Mouse (Mus musculus): ENCODE data around the gene Otop2.
A peak's percentile ranks its signal among the peaks of the same experiment; 100 is the strongest.

Otop2 gene

DNA sequence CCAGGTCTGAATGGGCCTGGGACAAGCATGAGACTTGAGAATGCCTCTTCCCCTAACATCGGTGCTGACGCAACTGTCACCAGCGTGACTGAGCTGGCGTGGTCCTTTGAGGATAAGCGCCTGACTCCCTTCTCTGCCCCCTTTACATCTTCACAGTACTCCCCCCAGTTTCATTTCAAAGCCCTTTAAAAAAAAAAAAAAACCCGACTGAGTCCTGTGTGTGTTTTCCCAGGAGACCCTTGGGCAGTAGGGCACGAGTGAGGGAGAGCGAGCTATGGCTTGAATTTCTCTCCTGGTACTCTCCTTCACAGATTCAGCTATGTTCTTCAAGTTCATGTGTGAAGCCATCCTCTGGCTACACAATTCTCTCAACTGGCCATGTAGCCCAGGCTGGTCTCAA, 8.8 kb upstream of the Otop2 start:
- DNase-seq (ENCODE audit: low spot score): no peak

DNA sequence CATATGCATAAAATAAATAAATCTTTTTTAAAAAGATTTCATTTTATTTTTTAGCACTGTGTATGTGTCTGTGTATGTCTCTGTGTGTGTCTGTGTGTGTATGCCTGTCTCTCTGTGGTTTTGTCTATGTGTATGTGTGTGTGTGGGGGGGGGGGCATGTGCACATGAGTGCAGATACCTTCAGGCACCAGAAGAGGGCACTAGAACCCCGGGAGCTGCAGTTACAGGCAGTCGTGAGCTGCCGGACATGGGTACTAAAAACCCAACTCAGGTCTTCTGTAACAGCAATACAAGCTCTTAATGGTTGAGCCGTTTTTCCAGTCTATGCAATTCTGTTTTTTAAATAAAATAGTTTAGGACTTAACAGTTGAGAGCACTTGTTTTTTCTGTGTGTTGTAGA, 6.2 kb upstream of the Otop2 start:
- no peak for DNase-seq (ENCODE audit: low spot score)

DNA sequence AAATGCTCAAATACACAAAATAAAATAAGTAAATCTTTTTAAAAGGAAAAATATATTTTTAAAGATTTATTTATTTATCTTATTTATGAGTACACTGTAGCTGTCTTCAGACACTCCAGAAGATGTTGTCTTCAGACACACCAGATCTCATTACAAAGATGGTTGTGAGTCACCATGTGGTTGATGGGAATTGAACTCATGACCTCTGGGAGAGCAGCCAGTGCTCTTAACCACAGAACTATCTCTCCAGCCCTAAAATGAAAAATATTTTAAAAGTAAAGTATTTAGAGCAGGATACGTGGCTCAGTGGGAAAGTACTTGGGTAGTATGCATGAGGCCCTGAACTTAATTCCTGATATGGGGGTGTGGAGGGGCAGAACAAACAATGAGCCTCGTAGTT, 5.6 kb upstream of the Otop2 start:
- peak; percentile 48 for DNase-seq (ENCODE audit: low spot score)

GRCm38 (mm10) chr11:115303167-115303566, 3.8 kb upstream of the Otop2 start:
- DNase-seq (ENCODE audit: low spot score): no peak

DNA sequence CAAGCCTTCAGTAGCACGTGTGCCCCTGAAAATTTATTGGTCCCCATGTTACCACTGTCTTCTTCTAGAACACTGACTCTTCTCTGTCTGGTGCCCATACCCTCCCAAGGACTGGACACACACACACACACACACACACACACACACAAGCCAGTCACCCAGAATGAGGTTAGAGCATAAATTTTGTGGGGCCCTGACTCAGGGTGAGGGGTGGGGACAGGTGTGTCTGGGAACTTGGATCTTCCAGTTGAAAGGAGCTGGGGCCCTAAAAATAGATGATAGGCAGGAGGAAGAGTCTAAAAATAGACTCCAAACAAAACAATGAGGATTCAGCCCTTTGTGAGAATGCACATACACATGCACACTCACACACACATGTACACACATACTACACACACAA, 1.8 kb downstream of the Otop2 start:
- DNase-seq (ENCODE audit: low spot score): no peak

- DNase-seq (ENCODE audit: low spot score): peak; percentile 62
Measured at GRCm38 (mm10) chr11:115314249-115314648, 7.3 kb downstream of the Otop2 start.

DNA sequence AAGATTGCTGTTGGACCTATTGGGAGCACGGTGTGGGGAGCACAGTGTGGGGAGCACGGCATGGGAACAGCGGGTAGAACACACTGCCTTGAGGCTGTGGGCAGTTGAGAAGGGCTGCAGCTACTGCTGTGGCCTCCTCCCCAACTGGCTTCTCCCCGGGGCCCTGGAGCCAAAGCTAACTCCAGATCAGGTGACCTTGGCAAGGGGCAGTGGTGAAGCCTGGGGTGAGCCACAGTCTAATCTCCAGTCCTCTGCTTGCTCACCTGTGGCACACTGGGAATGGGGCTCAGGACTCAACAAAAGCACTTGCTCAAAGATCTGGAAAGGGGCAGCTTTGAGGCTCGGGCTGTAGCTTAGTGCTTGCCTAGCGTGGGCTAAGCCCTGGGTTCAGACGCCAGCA, 10.2 kb downstream of the Otop2 start:
- DNase-seq (ENCODE audit: low spot score): peak; percentile 42

DNA sequence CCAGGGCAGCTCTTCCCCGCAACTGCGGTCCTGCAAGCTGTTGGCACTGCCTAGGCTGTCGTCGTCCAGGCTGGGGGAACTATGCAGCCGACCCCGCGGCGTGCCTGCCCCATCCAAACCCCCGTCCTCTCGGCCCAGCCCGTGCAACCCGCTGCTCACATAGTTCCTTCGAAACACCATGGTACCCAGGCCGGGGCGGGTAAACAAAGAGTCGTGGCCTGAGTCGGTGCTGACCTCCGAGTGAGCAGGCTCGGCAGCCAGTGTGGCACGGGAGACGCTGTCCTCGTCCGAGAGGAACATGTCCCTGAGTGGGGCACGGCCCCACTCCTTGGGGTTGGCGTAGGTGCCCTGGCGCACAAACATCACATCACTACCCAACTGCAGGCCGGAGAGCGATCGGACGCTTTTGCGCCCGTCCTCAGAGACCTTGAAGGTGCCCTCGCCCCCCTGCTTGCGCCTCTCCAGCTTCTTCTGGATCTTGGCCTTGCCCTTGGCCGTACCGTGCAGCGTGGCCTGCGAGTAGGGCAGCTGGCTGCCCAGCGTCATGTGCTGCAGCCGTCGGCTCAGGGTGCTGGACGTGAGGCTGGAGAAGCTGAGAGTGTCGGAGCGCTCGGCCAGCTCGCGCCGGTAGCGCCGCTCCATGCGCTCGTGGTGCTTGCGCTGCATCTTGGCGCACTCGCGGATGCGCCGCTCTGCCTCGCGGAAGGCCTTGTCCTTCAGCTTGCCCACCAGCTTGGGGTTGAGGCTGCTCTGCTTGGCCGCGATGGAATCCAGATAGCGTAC, 11.5 kb downstream of the Otop2 start:
- no peak for DNase-seq (ENCODE audit: low spot score)

DNA sequence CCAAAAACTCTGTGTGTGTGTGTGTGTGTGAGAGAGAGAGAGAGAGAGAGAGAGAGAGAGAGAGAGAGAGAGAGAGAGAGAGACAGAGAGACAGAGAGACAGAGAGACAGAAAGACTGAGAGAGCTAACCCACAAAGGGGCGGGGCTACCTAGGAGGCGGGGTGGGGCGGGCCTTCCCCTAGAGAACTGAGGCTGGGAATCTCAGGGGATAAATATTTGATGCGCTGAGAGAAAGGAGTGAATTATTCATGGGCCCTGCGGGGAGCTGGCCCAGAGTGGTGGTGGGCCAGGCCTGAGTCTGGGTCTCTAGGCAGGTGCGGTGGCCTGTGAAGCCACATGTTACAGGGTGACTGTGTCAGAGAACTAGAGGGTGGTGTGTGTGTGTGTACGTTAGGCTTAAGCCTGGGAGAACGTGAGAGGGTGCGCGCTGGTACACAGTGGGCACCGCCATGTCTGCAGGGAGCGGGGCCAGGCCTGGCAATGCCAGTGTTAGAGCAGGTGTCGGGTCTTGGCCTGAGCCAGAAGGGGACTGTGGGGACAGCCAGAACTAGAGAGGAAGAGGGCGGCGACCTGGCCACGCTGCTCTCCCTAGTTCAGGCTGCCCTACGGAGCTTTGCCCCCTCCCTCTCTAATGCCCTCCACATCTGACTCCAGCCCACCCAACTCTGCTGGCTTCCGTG, 12.9 kb downstream of the Otop2 start:
- DNase-seq (ENCODE audit: low spot score): no peak

DNA sequence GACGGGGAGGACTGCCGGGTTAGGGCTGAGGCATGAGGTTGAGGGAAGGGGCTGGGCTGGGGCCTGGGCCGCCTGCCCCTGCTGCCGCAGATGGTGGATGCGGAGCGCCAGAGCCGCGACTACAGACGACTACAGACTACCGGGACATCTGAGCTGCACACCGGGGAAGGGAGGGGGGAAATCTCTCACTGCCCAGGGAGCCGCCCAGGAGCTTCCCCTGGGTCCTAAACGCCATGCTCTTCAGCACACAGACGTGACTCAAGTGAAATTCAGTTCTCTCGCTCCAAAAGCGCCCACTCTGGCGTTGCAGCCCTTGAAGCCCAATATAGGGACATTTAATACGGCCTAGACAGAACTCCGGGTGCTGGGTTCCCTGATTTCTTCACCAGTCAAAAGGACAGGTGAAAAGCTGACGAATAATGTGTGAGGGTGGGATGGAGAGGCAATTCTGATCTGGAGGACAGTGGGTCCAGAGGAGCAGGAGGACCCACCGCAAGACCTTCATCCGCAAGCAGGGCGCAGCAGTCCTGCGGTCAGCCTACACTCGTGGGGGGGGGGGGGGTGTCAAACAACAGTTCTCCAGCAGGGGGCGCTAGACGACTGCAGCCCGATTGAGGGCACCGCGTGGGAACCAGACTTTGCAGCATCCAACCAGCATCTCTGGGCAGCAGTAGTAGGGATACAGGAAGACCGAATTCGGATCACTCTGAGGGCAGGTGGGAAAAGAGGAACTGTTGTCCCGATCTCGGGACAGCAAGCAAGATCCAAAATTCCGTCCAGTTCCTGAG, 15.1 kb downstream of the Otop2 start, which contains the start of gene Ush1g:
Ush1g (minus strand) TSS at position 136 of the 788 bp plus-strand sequence.
- DNase-seq (ENCODE audit: low spot score): peak; percentile 63

DNA sequence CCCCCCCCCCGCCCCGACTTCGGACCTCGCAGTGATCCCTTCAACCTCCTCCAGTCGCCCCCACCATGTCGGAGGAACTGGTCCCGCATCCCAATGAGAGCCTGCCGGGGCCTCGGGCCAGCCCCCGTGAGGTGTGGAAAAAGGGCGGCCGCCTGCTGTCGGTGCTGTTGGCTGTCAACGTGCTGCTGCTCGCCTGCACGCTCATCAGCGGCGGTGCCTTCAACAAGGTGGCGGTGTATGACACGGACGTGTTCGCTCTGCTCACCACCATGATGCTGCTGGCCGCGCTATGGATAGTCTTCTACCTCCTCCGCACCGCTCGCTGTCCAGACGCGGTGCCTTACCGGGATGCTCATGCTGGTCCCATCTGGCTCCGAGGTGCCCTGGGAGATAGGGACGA, 16.4 kb downstream of the Otop2 start:
- no peak for DNase-seq (ENCODE audit: low spot score)

DNA sequence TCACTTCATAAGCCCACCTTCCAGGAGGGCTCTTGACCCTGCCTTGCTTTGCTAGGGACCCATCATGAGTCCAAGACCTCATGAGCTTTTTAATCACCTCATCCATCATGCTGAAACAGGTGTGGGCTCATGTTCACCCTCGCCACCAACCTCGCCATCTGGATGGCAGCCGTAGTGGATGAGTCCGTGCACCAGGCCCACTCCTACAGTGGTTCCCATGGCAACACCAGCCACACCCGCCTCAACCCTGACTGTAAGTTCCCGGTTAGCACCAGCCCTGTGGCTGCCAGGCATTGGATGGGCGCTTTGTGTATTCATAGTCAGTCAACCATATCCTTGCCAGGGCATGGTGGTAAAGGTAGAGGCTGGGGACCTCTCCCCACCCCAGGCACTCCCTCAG, 19.8 kb downstream of the Otop2 start:
- DNase-seq (ENCODE audit: low spot score): no peak

DNA sequence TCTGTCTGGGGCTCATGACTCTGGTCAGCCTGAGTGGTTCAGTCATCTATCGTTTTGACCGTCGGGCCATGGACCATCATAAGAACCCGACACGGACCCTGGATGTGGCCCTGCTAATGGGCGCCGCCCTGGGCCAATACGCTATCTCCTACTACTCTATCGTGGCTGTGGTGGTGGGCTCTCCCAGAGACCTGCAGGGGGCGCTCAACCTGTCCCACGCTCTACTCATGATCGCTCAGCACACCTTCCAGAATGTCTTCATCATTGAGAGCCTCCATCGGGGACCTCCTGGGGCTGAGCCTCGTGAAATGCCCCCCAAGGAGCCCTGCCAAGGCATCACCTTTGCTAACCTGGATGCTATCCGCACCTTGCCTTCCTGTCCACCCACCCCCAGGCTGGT, 22.4 kb downstream of the Otop2 start:
- DNase-seq (ENCODE audit: low spot score): no peak

GRCm38 (mm10) chr11:115334531-115334930, 27.6 kb downstream of the Otop2 start, which contains the start of gene Otop3:
Otop3 (plus strand) TSS chr11:115334731.
- DNase-seq (ENCODE audit: low spot score): no peak

DNA sequence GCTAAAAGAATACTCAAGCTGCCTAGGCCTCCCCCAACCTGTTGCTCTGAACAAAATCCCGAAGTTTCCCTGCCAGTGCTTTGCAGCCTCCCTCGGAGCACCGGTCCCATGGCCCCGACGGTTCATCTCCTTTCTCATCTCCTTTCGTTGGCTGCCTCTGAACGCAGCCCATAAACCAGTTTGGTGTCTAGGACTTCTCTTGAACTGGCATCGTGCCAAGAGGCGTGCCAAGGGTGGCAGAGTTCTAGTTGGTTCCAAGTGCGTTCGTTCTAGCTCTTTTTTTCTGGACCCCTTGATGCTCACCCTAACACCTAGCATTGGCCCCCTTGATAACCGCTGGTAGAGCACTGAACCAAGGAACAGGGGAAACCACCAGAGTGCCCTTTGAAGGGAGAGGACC, 28.3 kb downstream of the Otop2 start:
- no peak for DNase-seq (ENCODE audit: low spot score)

DNA sequence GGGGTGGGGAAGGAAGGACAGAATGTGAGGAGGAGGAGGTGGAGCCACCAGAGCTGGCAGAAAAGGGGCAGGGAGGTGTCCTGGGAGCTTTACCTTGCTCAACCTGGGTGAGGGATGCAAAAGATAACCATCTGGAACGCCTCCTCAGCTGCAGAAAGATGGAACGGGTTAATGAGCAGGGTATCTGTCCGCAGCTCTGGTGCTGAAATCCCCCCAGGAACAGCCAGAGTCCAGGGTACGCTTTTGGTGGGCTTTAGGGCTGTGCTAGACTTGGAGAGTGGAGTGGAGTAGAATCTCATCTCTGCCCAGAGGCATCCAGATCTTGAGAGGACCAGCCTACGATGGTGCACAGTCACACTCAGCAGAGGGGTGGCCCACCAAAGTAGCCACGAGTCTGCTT, 29.2 kb downstream of the Otop2 start:
- DNase-seq (ENCODE audit: low spot score): no peak

GRCm38 (mm10) chr11:115337350-115337749, 30.4 kb downstream of the Otop2 start:
- no peak for DNase-seq (ENCODE audit: low spot score)

- DNase-seq (ENCODE audit: low spot score): no peak
Measured at GRCm38 (mm10) chr11:115337826-115338225, 30.9 kb downstream of the Otop2 start.

DNA sequence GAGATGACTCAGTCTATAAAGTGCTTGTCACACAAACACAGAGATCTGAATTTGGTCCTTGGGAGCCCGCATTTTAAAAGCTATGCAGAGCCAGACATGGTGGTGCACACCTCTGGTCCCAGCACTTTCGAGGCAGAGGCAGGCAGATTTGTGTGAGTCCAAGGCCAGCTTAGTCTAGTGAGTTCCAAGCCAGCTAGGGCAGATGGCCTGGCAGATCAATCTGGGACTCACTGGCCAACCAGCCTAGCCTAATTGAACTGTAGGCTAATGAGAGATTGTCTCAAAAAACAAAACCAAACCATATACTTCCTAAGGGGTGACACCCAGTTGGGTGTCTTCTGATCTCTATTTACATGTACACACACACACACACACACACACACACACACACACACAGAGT, 34.3 kb downstream of the Otop2 start:
- no peak for DNase-seq (ENCODE audit: low spot score)

- DNase-seq (ENCODE audit: low spot score): no peak
Measured at GRCm38 (mm10) chr11:115341866-115342265, 34.9 kb downstream of the Otop2 start.

DNA sequence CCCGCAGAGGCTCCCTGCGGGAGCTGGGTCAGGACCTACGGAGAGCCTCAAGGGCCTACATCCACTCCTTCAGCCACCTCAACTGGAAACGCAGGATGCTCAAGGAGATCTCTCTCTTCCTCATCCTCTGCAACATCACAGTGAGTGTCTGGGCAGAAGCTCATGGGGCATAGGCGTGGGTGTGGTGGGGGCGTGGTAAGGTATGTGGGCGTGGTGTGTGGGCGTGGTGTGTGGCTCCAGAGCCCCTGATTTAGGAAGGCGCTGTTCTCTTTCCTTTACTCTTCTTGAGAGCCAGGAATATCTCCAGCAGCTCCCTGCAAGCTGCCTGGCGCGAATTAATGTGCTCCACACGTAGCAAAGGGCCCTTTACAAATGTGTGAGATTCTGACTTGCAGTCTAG, 38.0 kb downstream of the Otop2 start:
- no peak for DNase-seq (ENCODE audit: low spot score)

DNA sequence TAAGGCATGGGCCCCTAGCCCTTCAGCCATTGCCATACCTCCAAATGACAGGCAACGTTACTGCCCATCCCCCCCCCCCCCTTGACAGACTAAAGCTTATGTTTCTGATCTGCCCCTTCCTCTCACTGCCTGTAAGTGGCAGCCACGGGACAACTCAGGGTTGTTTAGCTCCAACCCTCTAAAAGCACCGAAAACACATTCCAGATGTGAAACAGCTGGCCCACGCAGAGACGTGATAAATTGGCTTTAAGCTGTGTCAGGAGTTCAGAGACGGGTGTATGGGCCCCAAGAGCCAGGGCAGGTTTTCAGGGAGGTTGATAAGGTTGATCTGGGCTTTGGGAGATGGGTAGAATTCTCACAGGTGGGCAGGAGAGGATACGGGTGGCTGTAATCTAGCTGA, 38.6 kb downstream of the Otop2 start:
- DNase-seq (ENCODE audit: low spot score): peak; percentile 16
